Mouse (Mus musculus): ENCODE results near the gene Ppp4r2.
"Not testable (repeated sequence)": the region's sequence is repeated elsewhere in the genome, so short reads cannot be mapped to it uniquely, and the experiment has no call there.

Ppp4r2 gene

GRCm38 (mm10) chr6:100831188-100831587 is 2.2 kb upstream of the Ppp4r2 start:
- DNase-seq (ENCODE audit: low spot score in 2 of 2): no peak

DNA sequence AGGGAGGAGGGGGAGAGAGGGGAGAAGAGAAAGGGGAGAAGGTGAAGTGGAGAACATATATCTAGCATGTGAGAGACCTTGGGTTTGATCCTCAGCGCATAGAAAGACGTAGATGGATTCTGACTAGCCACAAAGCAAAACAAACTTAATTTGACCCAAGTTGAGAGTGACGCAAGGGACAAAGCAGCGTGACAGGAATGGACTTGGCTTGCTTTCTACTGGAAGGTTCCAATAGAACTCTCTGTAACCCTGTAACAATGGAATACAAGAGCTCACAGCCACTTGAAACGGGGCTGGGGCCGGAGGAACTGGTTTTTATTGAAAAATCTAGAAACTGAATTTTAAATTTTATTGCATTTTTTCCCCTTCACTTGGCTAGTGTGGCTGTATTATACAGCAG is 1.7 kb upstream of the Ppp4r2 start:
- no peak for DNase-seq (ENCODE audit: low spot score in 2 of 2)

- DNase-seq (ENCODE audit: low spot score in 2 of 2): peak; percentile 49 to 76
Observed at GRCm38 (mm10) chr6:100833811-100834481, 524 bp downstream of the Ppp4r2 start.

- no peak for DNase-seq (ENCODE audit: low spot score in 2 of 2)
Observed at GRCm38 (mm10) chr6:100834489-100835160, 1.2 kb downstream of the Ppp4r2 start.

GRCm38 (mm10) chr6:100845058-100845457 is 11.6 kb downstream of the Ppp4r2 start:
- no peak for DNase-seq (ENCODE audit: low spot score in 2 of 2)

DNA sequence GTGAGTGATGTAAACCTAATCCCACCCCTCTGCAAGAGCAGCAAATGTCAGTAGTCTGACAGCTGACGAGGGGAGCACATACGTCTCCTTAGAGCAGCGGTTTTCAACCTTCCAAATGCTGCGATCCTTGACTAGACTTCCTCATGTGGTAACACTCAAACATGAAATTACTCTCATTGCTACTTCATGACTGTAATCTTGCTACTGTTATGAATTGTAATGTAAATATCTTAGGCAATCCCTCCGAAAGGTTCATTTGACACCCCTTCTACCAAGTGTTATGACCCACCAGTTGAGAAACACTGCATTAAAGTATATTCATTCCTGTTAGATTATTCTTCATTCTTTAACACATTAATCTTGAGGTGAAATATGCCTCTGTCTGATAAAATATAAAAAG is 13.8 kb downstream of the Ppp4r2 start:
- DNase-seq (ENCODE audit: low spot score in 2 of 2): no peak

DNA sequence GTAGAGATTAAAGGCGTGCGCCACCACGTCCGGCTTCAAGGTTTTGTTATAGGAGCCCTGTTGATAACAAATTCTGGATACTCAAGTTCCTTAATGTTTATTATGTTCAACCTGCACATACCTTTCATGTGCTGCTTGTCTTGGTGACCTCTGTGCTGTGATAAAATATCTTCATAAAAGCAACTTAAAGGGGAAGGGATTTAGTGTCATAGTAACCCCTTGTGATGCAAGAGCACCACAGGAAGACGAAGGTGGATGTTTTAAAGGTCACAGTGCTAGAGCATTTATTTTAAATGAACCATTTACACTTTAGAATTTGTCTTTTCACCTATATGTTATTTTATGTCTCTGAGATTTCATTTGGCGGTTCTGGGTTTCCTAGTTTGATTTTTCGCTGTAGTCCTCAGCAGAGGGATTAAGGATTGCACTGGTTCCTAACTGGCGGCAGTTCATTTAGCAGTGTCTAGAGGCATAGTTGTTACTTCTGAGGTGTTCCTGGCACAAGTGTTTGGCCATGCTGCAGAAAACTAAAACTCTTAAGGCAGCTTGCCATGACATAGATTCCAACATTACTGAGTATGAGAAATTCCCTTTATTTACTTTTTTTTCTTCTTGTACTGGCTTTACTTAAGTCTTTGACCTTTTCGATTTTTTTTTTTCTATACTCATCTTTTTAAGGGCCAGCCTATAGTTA is 15.4 kb downstream of the Ppp4r2 start:
- DNase-seq (ENCODE audit: low spot score in 2 of 2): no peak

DNA sequence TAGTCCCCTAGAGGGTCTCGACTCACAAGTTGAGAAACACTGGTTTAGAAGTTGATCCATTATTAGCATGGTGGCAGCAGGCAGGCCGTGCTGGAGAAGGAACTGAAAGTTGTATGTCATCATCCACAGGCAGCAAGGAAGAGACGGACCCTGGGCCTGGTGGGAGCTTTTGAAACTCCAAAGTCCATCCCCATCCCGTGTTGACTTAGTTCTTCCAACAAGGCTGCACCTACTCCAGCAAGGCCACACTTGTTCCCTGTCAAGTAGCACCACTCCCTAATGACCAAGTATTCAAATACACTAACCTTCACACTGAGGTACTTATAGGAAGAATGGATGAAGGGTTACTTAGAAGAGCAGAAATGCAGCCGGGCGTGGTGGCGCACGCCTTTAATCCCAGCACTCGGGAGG is 17.3 kb downstream of the Ppp4r2 start:
- no peak for DNase-seq (ENCODE audit: low spot score in 2 of 2)

DNA sequence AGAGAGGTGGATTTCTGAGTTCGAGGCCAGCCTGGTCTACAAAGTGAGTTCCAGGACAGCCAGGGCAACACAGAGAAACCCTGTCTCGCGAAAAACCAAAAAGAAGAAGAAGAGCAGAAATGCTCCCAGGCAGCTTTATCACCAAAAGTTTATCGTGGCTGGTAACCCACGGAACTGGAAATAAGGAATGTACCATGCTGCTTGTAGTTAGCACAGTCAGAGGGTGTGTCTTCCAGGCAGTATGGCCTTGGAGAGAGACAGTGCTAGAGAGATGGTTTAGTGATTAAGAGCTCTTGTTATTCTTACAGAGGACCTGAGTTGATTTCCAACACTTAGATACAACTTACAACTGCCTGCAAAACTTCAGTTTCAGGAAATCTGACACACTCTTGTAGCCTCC is 17.7 kb downstream of the Ppp4r2 start:
- DNase-seq (ENCODE audit: low spot score in 2 of 2): no peak

DNA sequence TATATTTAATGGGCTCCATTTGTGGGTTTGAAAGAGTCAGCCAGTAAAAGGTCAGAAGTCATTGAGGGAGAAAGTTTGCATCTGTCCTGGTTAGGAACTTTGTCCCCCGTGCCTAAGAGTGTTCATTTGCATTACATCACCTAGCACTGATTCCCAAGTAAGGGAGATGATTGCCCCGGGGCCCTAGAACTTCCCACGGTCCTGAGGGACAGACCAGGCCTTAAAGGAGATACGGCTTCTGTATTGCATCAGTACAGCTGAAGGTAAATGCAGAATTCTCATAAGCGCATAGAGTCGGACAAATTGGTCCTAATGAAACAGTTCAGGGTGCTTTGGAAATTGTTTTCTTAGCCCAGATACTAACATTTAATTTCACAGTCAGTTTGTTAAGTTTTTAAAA is 31.9 kb downstream of the Ppp4r2 start:
- DNase-seq (ENCODE audit: low spot score in 2 of 2): no peak

GRCm38 (mm10) chr6:100865788-100866187 is 32.4 kb downstream of the Ppp4r2 start:
- not testable (repeated sequence) for DNase-seq (ENCODE audit: low spot score in 2 of 2)

- not testable (repeated sequence) for DNase-seq (ENCODE audit: low spot score in 2 of 2)
Observed at GRCm38 (mm10) chr6:100866246-100866645, 32.8 kb downstream of the Ppp4r2 start.

DNA sequence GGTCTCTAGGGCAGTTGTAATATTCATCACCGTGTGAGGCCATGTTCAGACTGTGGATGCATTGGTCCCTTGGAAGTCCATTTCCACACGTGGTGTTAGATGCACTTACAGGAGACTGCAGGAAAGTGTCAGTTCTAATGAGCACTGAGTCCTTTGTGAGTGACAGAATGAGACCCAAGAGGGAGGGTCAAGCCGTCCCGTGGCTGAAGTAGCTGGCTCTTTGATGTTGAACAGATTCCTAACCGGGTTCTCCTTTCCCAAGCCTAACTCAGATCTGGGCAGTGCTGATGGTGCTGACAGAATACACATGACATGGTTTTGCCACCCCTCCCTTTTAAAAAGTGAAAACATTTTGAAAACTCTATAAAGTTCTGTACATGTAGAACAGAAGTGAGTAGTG is 35.4 kb downstream of the Ppp4r2 start:
- no peak for DNase-seq (ENCODE audit: low spot score in 2 of 2)

GRCm38 (mm10) chr6:100869909-100870308 is 36.5 kb downstream of the Ppp4r2 start:
- DNase-seq (ENCODE audit: low spot score in 2 of 2): no peak

DNA sequence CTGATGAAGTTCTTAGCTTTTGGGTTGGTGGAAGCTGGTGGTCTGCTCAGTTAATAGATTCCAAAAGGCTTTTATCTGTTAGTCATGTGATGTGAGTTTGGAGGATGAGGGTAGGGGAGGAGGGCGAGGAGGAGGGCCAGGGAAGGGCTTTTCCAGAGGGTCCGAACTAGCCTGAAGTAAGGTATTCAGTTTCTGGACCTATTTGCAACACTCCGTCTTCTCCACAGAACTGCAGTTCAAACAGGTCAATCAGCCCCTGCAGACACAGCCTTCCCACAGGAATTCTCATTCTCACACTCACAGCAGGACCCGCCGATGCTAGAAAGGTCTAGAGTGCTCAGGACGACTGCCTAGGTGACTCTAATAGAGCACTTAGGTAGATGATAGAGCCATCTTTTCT is 39.8 kb downstream of the Ppp4r2 start:
- no peak for DNase-seq (ENCODE audit: low spot score in 2 of 2)

- DNase-seq (ENCODE audit: low spot score in 2 of 2): peak in 1 of 2 experiments; percentile 39
Observed at GRCm38 (mm10) chr6:100875862-100876623, 42.6 kb downstream of the Ppp4r2 start.

GRCm38 (mm10) chr6:100876624-100877017 is 43.2 kb downstream of the Ppp4r2 start:
- no peak for DNase-seq (ENCODE audit: low spot score in 2 of 2)

GRCm38 (mm10) chr6:100878546-100878945 is 45.1 kb downstream of the Ppp4r2 start:
- DNase-seq (ENCODE audit: low spot score in 2 of 2): no peak

- DNase-seq (ENCODE audit: low spot score in 2 of 2): no peak
Observed at GRCm38 (mm10) chr6:100879607-100880006, 46.2 kb downstream of the Ppp4r2 start.

- DNase-seq (ENCODE audit: low spot score in 2 of 2): no peak
Observed at GRCm38 (mm10) chr6:100881657-100882056, 48.2 kb downstream of the Ppp4r2 start.

GRCm38 (mm10) chr6:100882381-100883213 is 49.2 kb downstream of the Ppp4r2 start:
- DNase-seq (ENCODE audit: low spot score in 2 of 2): peak; percentile 32 to 81
